Mouse (Mus musculus) bone marrow macrophage, adult 2 months (primary cell): ENCODE data around the gene Pfkfb3. TPM values are rescaled to one million over a fixed set of nuclear protein-coding genes. Genes with fewer than 3 reads are reported as not detected.

Source experiments
- H3K27ac ChIP-seq: 2 replicates; pipeline ENCODE4 v1.5.1; 2012; ENCODE audit warnings: low read depth, low read length; ENCODE audit not compliant: insufficient read depth
- H3K4me1 ChIP-seq: 2 replicates; pipeline ENCODE4 v1.6.1; 2012; ENCODE audit warnings: low read length; ENCODE audit not compliant: control insufficient read depth, insufficient read depth
- H3K4me3 ChIP-seq: 2 replicates; pipeline ENCODE4 v1.5.1; 2012; ENCODE audit warnings: mild to moderate bottlenecking, low read length, moderate library complexity; ENCODE audit not compliant: insufficient read depth
- CTCF ChIP-seq: IDR thresholded peaks from 2 replicates; pipeline ENCODE4 v1.5.1; 2012; ENCODE audit warnings: low read depth, mild to moderate bottlenecking, low read length, moderate library complexity
- POLR2A ChIP-seq: IDR thresholded peaks from 2 replicates; pipeline ENCODE4 v1.6.1; 2012; ENCODE audit warnings: mild to moderate bottlenecking, low read depth, low read length, borderline replicate concordance
- polyA plus RNA-seq: library from polyadenylated mRNA; stranded (reverse); fragments of >200 nt; gene quantifications from 2 replicates; pipeline ENCODE4 v1.2.4, GENCODE M21; 2012; ENCODE audit not compliant: missing spikeins, insufficient read depth, insufficient read length

Gene Pfkfb3
- polyA plus RNA-seq, 1 experiment: 39.6 TPM

DNA sequence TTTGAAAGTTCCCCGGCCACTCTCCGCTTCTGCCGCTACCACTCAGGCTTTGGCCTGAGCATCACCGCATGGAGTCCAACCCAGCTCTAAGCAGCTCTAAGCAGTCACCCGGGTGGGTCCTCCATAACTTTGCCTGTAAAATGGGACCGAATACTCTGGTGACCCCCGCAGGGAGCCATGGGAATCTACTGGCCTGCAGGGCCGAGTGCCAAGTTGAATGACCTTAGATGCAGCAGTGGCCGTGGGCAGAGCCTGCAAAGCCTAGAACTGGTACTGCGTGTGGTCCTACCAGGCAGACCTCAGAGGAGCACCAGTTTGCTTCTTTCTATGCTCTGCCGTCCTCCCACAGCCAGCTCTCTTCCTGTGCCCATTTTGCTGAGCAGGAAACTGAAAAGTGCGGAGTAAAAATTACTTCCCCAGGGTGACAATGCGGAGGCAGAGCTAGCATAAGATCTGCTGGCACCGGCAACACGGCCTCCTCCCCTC lies 868 bp downstream of the Pfkfb3 start:
- TF ChIP-seq CTCF (no peak), POLR2A (no peak)
- peaks cover 17% of the 10 kb centered on the region for H3K4me1 ChIP-seq

DNA sequence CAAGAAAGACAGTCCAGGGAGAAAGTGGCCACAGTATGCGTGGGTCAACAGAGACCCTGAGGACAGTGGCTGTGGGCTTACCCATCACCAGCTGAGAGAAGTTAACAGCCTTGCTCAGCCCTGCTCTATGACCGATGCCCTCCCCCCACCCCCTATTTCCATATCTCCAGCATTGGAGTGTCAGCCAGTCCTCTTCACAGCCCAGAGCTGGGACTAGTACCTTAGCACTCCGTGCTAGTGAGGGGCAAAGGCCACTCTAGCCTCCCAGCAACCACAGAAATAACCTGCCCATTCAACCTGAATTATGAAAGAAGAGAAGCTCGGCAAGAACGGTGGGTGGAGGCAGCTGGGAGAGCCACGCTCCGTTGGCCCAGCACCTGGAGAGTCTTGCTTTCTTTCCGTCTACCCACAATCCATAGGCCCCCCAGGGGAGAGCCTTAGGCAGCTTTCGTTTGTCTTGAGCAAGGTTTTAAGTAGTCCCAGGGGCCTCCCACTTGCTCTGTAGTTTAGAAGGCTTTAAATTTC lies 1.5 kb downstream of the Pfkfb3 start:
- Histone ChIP-seq H3K27ac (peak overlapping the region; percentile 63; the same call in 1 of the 2 replicates), H3K4me1 (peaks cover 23% of the 10 kb centered on the region), H3K4me3 (peak overlapping the region; percentile 89)
- TF ChIP-seq CTCF: no peak
- no peak for TF ChIP-seq POLR2A

More for the DNA sequence above, 868 bp downstream of the Pfkfb3 start:
- H3K4me3 ChIP-seq: peak overlapping the region; percentile 89
- H3K27ac ChIP-seq: peak overlapping the region; percentile 63

DNA sequence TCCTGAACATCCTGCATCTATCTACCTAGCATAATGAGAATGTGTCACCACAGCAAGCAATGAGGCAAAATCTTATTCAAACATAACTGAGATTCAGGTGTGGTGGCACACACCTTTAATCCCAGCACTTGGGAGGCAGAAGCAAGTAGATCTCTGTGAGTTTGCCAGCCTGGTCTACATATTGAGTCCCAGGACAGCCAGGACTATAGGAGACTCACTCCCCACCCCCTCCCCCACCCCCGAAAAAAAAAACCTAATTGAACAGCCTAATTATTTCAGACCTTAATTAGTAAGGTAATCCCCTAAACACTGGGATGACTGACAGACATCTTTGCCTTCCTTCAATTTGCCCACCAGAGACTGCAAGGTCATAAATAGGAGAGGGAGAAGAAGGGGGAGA lies 2.2 kb downstream of the Pfkfb3 start:
- no peak for TF ChIP-seq POLR2A
- no peak for TF ChIP-seq CTCF
- Histone ChIP-seq H3K4me3 (no peak overlapping the region), H3K27ac (no peak overlapping the region), H3K4me1 (peaks cover 23% of the 10 kb centered on the region)

DNA sequence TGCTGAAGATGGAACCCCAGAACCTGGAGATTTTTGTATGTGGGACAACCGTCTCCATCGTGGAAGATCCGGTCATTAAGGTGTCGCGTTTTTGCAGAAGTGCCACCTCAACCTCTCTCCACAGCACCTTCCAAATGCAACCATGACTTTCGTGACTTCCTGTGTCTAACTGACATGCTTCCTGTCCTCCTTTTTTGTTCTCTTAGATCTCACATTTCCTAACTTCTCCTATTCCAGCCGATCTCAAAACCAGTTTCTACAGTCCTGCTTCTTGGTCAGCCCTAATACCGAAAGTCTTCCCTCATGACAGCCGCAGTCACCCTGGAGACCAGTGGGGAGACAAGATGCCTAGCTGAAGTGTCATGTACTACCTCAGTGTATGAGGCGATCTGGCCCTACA lies 5.4 kb downstream of the Pfkfb3 start:
- H3K27ac ChIP-seq: peak overlapping the region; percentile 28; the same call in 1 of the 2 replicates
- H3K4me3 ChIP-seq: 0 out of 2 replicates have a peak overlapping the region, but pooled peaks have one; percentile 15
- H3K4me1 ChIP-seq: peaks cover 38% of the 10 kb centered on the region
- TF ChIP-seq CTCF: no peak
- no peak for TF ChIP-seq POLR2A

DNA sequence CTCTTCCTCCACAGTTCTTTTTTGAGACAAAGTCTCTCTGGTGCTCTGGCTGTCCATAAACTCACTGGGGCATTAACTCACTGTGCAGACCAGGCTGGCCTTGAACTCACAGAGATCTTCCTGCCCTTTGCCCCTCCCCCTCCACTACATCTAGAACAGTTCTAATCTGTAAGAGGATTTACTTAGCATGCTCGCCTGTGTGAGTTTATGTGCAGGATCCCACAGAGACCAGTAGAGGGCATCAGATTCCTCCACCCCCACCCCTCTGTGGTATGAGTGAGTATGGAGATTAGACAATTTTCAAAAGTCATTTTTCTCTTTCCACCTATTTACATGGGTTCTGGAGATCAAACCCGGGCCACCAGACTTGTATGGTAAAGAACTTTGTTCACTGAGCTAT lies 6.3 kb downstream of the Pfkfb3 start:
- H3K27ac ChIP-seq: no peak overlapping the region
- H3K4me3 ChIP-seq: no peak overlapping the region
- peaks cover 38% of the 10 kb centered on the region for H3K4me1 ChIP-seq
- no peak for TF ChIP-seq POLR2A

DNA sequence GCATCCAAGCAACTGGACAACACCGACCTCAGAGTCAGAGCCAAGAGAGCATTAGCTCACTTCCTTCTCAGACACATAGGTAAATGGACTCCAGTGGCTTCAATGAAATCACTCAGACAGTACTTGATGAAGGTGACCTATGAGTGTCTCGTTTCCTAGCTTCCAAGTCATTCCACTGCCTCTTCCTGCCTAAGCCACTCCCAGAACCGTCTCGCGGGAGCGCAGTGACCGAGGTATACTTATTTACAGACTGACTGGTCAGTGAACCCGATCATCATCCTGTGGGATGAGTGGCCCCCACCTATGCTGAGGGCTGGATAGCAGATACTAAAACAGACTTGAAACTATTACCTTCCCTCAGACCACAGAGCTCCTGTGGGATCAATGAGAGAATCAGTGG lies 7.8 kb downstream of the Pfkfb3 start:
- Histone ChIP-seq H3K4me1 (peaks cover 32% of the 10 kb centered on the region), H3K27ac (no peak overlapping the region), H3K4me3 (no peak overlapping the region)
- TF ChIP-seq CTCF (no peak), POLR2A (no peak)

DNA sequence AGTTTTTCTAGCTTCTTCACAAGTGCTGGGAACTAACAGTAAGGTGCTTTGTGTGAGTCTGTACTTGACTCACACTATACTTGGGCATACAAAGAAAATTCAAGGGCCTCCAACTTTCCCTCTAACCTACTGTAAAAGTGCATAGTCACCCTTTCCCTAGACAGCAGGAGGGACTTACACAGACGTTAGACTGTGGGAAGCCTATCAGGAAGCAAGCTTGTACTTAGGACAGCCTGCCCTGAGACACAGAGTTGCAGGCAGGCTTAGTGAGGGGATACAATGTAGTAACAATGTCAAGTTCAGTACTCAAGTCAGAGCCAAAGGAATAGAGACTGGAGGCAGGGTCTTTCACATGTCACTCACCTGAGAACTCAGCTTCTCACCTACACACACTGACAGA lies 8.5 kb downstream of the Pfkfb3 start:
- Histone ChIP-seq H3K4me3 (no peak overlapping the region), H3K4me1 (peaks cover 32% of the 10 kb centered on the region), H3K27ac (no peak overlapping the region)
- TF ChIP-seq POLR2A (no peak), CTCF (no peak)

DNA sequence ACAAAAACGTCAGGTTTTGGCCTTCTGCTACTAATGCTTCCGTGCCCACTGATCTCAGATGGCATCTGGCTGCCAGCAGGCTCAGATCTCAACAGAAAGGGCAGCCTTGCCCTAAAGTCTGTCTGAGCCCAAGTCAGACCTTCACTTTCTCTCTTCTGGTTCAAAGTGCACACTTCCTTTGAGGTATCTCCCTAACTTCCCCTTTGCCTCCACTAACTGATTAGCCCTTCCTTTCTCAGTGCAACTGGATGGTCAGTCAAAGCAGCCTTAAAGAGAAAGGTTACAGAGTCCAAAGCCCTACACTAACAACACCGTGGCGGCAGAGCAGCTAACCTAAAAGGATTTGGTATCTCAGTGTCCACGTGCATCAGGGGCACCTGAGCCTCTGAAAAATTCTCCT lies 9.5 kb downstream of the Pfkfb3 start:
- H3K27ac ChIP-seq: peak overlapping the region; percentile 22

DNA sequence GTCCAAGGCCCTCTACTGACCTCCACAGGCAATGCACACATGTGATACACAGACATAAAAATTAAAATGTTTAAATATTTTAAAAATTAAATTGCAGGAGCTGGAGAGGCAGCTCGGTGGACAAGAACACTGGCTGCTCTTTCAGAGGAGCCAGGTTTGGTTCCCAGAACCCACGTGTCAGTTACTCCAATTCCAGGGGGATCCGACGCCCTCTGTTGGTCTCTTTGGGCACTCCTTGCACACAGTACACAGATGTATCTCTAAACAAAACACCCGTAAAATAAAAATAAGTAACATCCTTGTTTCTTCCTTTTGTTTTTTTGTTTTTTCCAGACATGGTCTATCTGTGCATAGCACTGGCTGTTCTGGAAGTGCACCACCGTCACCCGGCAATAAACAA lies 10.7 kb downstream of the Pfkfb3 start:
- Histone ChIP-seq H3K4me1 (peaks cover 31% of the 10 kb centered on the region), H3K4me3 (no peak overlapping the region), H3K27ac (no peak overlapping the region)
- TF ChIP-seq CTCF: no peak
- TF ChIP-seq POLR2A: no peak

More for the DNA sequence above, 9.5 kb downstream of the Pfkfb3 start:
- peaks cover 32% of the 10 kb centered on the region for H3K4me1 ChIP-seq
- H3K4me3 ChIP-seq: no peak overlapping the region
- TF ChIP-seq CTCF: no peak
- no peak for TF ChIP-seq POLR2A

DNA sequence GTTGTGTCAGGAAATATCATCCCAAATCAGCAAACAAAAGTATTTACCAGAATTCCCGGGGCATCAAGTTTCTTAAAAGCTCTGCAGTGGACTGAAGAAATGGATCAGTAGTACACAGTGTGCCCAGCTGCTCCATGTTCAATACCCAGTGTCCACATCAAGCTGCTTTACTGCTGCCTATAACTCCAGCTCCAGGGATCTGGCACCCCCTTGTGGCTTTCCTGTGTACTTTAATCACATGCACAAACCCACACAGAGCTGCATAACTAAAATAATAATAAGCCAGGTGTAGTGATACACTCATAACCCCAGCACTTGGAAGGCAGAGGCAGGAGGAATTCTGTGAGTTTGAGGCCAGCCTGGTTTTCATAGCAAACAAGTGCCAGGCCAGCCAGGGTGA lies 11.2 kb downstream of the Pfkfb3 start:
- H3K27ac ChIP-seq: no peak overlapping the region
- no peak overlapping the region for H3K4me3 ChIP-seq
- H3K4me1 ChIP-seq: peaks cover 26% of the 10 kb centered on the region
- TF ChIP-seq CTCF: peak; percentile 50
- no peak for TF ChIP-seq POLR2A
